Mouse (Mus musculus) liver, embryonic 14.5 days (tissue): Measurements from ENCODE around the gene Ppp5c. TPM values are rescaled to one million over a fixed set of nuclear protein-coding genes. Genes with fewer than 3 reads are reported as not detected.

Experiments used
- ATAC-seq: fragments of 200-750 bp; cut with Nextera tagmentation; 2 replicates; pipeline ENCODE4 v1.8.0; 2017; ENCODE audit warnings: moderate number of reproducible peaks, mild to moderate bottlenecking, moderate library complexity; ENCODE audit not compliant: insufficient read depth
- DNase-seq, 3 experiments: peaks; one replicate each; pipeline ENCODE4 v3.0.0-alpha.2; 2012 to 2013; ENCODE audit warnings: low read depth in 3 of 3, low spot score in 3 of 3
- H3K27ac ChIP-seq: fragments of 300-500 bp; sonication (generic); 2 replicates; pipeline ENCODE4 v1.5.1; 2014; ENCODE audit warnings: moderate library complexity, mild to moderate bottlenecking, control low read depth, inconsistent platforms
- H3K27me3 ChIP-seq: fragments of 300-500 bp; sonication (generic); 2 replicates; pipeline ENCODE4 v1.6.1; 2014; ENCODE audit warnings: mild to moderate bottlenecking, low read length, moderate library complexity; ENCODE audit not compliant: control insufficient read depth, insufficient read depth
- H3K36me3 ChIP-seq: fragments of 300-500 bp; sonication (generic); replicated peaks from 2 replicates; pipeline ENCODE4 v1.6.1; 2014; ENCODE audit warnings: low read depth; ENCODE audit not compliant: control insufficient read depth, insufficient read depth
- H3K4me1 ChIP-seq, 2 experiments: fragments of 200-500 bp in 1 of 2; fragments of 300-500 bp in 1 of 2; sonication (generic) in 1 of 2; replicated peaks; 2 replicates each; pipeline ENCODE4 v1.6.1; 2012 to 2014; ENCODE audit warnings: antibody characterized with exemption in 1 of 2, inconsistent platforms in 1 of 2, low read length in 1 of 2; ENCODE audit not compliant: control insufficient read depth in 2 of 2, insufficient read depth in 2 of 2
- H3K4me2 ChIP-seq: fragments of 300-500 bp; sonication (generic); 2 replicates; pipeline ENCODE4 v1.6.1; 2014; ENCODE audit warnings: low read depth, mild to moderate bottlenecking, control low read depth, moderate library complexity
- H3K4me3 ChIP-seq, 2 experiments: fragments of 200-500 bp in 1 of 2; fragments of 300-500 bp in 1 of 2; sonication (generic) in 1 of 2; 2 replicates each; pipeline ENCODE4 v1.5.1; 2012 to 2014; ENCODE audit warnings: low read depth in 2 of 2, low read length in 2 of 2, mild to moderate bottlenecking in 2 of 2, control low read depth in 1 of 2, inconsistent platforms in 1 of 2, moderate library complexity in 1 of 2; ENCODE audit not compliant: insufficient read depth in 1 of 2
- H3K9ac ChIP-seq: fragments of 300-500 bp; sonication (generic); replicated peaks from 2 replicates; pipeline ENCODE4 v1.6.1; 2014; ENCODE audit warnings: mild to moderate bottlenecking, control low read depth, moderate library complexity
- H3K9me3 ChIP-seq: fragments of 300-500 bp; sonication (generic); 2 replicates; pipeline ENCODE4 v1.6.1; 2016; ENCODE audit warnings: low read length, mixed read lengths; ENCODE audit not compliant: control insufficient read depth
- CTCF ChIP-seq: IDR thresholded peaks from 2 replicates; pipeline ENCODE4 v1.5.1; 2016; ENCODE audit warnings: antibody characterized with exemption, low read depth, control low read depth
- EP300 ChIP-seq: IDR thresholded peaks from 2 replicates; pipeline ENCODE4 v1.6.1; 2016; ENCODE audit warnings: antibody characterized with exemption, low read depth
- WGBS: fragments of 180-500 bp; shearing (Covaris S2); extraction: QIAGEN DNeasy Blood & Tissue Kit; methylation state at CpG from one replicate; pipeline ENCODE4 v1.1.7; 2014; ENCODE audit not compliant: insufficient replicate concordance; 5-methylcytosine and 5-hydroxymethylcytosine counted together
- polyA plus RNA-seq, 2 experiments: library from polyadenylated mRNA; depleted of rRNA in 1 of 2; stranded (reverse) in 1 of 2; unstranded in 1 of 2; fragments of >200 nt; fragmentation: Nextera tagmentation in 1 of 2; extraction: Ambion mirVana in 1 of 2; gene quantifications; 2 replicates each; pipeline versions ENCODE4 v1.2.1 to v1.2.3; 2012 to 2014

Gene Ppp5c
- polyA plus RNA-seq, 2 experiments = 38.5 to 68.3 TPM

DNA sequence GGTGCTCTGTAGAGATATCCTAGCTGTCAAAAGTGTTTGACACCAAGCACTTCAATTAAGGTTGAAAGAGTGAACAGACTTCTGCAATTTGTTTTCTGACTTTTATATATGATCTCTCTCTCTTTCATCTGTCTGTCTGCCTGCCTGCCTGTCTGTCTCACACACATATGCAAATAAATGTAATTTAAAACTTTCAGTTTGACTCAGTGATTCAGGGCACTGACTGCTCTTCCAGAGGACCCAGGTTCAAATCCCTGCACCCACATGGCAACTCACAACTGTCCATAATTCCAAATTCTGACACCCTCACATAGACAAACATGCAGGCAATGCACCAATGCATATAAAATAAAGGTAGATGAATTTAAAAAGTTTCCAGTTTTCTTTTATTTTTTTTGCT is 39.3 kb upstream of the Ppp5c start:
- Histone ChIP-seq H3K4me3 (no peak overlapping the region), H3K27me3 (no peaks in the 10 kb centered on the region; the same call in 1 of the 2 replicates), H3K4me2 (no peak overlapping the region), H3K36me3 (no peaks in the 10 kb centered on the region), H3K9me3 (no peaks in the 10 kb centered on the region), H3K9ac (no peak overlapping the region), H3K27ac (no peak overlapping the region), H3K4me1 (peaks cover 0 to 6% of the 10 kb centered on the region in 2 experiments; a peak in 3 of 4 replicates)
- TF ChIP-seq EP300 (no peak), CTCF (no peak)
- DNase-seq (no peak), ATAC-seq (no peak)

DNA sequence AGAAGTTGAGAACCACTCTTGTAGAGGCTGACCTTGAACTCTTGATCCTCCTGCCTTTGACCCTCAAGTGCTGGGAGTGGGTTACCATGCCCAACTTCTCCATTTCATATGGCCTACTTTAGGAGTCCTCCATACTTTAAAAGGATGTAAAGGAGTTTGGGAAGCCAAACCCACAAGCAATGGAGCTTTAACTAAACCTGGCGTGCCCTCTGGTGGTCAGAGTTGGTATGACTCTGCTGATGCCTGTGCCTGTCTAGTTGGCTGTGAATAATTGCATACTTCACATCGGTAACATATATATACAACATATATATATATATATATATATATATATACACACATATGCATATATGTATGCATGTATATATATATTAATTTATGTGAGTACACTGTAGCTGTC is 38.7 kb upstream of the Ppp5c start:
- Histone ChIP-seq H3K27ac (no peak overlapping the region), H3K36me3 (no peaks in the 10 kb centered on the region), H3K4me1 (peaks cover 1 to 6% of the 10 kb centered on the region in 2 experiments), H3K9me3 (no peaks in the 10 kb centered on the region), H3K4me2 (no peak overlapping the region), H3K27me3 (no peaks in the 10 kb centered on the region; the same call in 1 of the 2 replicates), H3K4me3 (no peak overlapping the region), H3K9ac (no peak overlapping the region)
- 5% methylated on average over 2 of the region's 2 CpGs for WGBS
- DNase-seq (peak in 2 of 3 experiments; percentile 55 to 64), ATAC-seq (no peak)
- TF ChIP-seq CTCF (peak; percentile 89), EP300 (no peak)

DNA sequence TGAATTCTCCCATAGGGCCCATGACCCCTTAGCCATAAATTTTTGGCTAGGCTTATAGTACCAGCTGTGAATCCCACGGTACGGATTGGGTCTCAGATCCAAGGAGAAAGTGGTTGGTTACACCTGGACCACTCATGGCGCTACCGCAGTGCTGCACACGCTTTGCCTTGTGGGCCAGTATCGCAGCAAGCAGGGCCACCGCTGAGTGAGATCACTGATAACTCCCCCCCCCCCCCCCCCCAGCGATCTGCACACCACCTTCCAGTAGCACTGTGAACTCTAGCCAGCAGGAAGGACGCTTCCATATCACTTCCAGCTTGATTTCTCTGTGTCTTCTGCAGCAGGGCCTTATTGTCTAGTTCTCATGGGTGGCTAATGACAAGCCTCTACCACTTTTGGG is 37.9 kb upstream of the Ppp5c start:
- H3K36me3 ChIP-seq = no peaks in the 10 kb centered on the region

DNA sequence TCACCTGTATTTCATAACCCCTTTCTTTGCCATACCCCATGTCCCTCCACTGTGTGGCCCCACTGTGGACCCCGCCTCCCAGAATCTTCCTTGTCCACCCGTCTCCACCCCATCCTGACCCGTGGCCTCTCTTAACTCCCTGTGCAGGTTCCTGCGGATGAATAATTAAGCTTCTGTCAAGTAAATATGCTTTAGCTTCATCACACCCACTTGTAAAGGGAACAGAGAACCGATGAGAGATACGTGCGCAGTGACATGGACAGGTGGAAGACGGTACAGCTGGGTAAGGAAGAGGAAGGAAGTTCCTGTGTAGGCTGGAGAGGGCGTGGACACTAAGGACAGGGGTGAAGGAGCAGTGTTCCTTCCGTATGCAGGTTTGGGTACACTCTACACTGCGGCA is 35.1 kb upstream of the Ppp5c start:
- Histone ChIP-seq H3K4me2 (peak overlapping the region; percentile 46), H3K27ac (no peak overlapping the region), H3K9me3 (no peaks in the 10 kb centered on the region), H3K9ac (no peak overlapping the region), H3K4me1 (peaks cover 34 to 35% of the 10 kb centered on the region in 2 experiments), H3K36me3 (no peaks in the 10 kb centered on the region), H3K27me3 (no peaks in the 10 kb centered on the region; the same call in 1 of the 2 replicates), H3K4me3 (no peak overlapping the region; a peak in 2 of 4 replicates)
- WGBS = 4% methylated on average over 11 of the region's 11 CpGs
- TF ChIP-seq CTCF (no peak), EP300 (no peak)
- ATAC-seq = no peak
- no peak for DNase-seq

More for the DNA sequence above, 37.9 kb upstream of the Ppp5c start:
- 43% methylated on average over 8 of the region's 9 CpGs for WGBS
- TF ChIP-seq CTCF (no peak), EP300 (no peak)
- DNase-seq = no peak
- no peak overlapping the region for H3K9ac ChIP-seq
- H3K27ac ChIP-seq = no peak overlapping the region
- no peaks in the 10 kb centered on the region; the same call in 1 of the 2 replicates for H3K27me3 ChIP-seq
- no peak overlapping the region for H3K4me3 ChIP-seq
- peaks cover 6 to 8% of the 10 kb centered on the region in 2 experiments for H3K4me1 ChIP-seq
- ATAC-seq = peak; percentile 44; the same call in 1 of the 2 replicates
- H3K9me3 ChIP-seq = no peaks in the 10 kb centered on the region
- H3K4me2 ChIP-seq = no peak overlapping the region

DNA sequence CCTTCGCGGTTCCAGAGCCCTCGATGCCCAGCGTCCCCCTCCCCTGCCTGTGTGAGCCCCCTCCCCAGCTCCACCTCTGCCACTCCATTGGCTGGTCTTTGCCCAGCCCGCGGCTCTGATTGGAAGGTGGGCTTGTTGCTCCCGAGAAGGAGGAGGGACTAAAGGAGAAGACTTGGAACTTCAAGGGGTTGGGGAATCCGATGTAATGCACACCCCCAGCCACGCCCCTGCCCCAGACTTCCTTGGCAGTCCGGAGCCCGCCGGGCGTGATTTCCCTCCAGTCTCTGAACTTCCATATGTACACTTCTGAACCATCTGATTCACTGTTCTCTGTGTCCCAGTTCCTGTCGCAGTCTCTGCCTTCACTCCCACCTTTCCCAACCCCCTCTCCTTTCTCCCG is 34.7 kb upstream of the Ppp5c start, which contains the start of gene Hif3a:
Gene Hif3a, minus strand, starts transcription at position 39 of the 400 bp plus-strand sequence.
- ATAC-seq (no peak), DNase-seq (no peak)
- no peak within 1 kb of the TSS for H3K27ac ChIP-seq
- H3K4me2 ChIP-seq = peak within 1 kb of the TSS; percentile 55
- WGBS = 2% methylated on average over 15 of the region's 15 CpGs
- no peaks in the 10 kb centered on the region; the same call in 1 of the 2 replicates for H3K27me3 ChIP-seq
- no peak within 1 kb of the TSS for H3K9ac ChIP-seq
- TF ChIP-seq EP300 = no peak
- TF ChIP-seq CTCF = no peak
- H3K9me3 ChIP-seq = no peaks in the 10 kb centered on the region
- H3K4me3 ChIP-seq = peak within 1 kb of the TSS in 1 of 2 experiments; percentile 4; a peak in 2 of 4 replicates
- H3K36me3 ChIP-seq = no peaks in the 10 kb centered on the region
- peaks cover 39% of the 10 kb centered on the region in 2 experiments for H3K4me1 ChIP-seq
